Mouse (Mus musculus) mammary gland, adult 2 months (tissue): ENCODE data around the gene Rtl10. TPM values are rescaled to one million over a fixed set of nuclear protein-coding genes. Genes with fewer than 3 reads are reported as not detected.

Experiments used
- polyA plus RNA-seq: library from polyadenylated mRNA; depleted of rRNA; stranded (reverse); fragments of >200 nt; gene quantifications from 2 replicates; pipeline ENCODE4 v1.2.3, GENCODE M21; 2012; ENCODE audit warnings: low replicate concordance; rRNA removed

The Rtl10 gene
- polyA plus RNA-seq = 9.1 and 10.9 TPM in 2 replicates

DNA sequence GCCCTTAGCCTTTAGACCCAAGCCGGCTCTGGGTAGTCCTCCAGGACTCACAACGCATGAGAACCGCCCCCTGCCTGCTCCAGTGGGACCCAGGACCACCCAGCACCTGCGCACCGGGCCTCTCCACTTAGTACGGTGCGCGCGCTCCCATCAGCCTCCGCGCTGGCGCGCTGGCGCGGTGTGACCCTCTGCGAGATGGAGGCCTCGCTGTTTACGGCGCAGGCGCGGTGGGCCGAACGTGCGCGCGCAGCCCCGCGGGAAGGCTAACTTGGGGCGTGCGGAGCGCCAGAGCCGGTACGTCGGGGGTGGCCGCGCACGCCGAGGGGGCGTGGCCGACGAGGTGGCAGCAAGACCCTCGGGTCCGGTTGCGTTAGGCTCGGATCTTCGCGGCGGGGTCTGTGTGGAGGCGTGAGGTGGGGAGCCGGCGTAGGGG is at the start of gene Rtl10, which contains the start of gene Gnb1l:
TSS of gene Rtl10 (plus strand) at position 344 of the 433 bp plus-strand sequence.
TSS of gene Gnb1l (plus strand) at position 156 of the 433 bp plus-strand sequence.

Other genes starting within 250 kb of the Rtl10 start
- not detected in 2 replicates for gene Gm49776, start 240.6 kb upstream of the Rtl10 start, polyA plus RNA-seq
- gene Dgcr8, start 209.7 kb upstream of the Rtl10 start, polyA plus RNA-seq = 18.0 and 21.1 TPM in 2 replicates
- 39.5 and 70.7 TPM in 2 replicates for gene Tango2, start 150.8 kb upstream of the Rtl10 start, polyA plus RNA-seq
- gene Arvcf, start 150.7 kb upstream of the Rtl10 start, polyA plus RNA-seq = 15.1 and 22.5 TPM in 2 replicates
- gene Txnrd2, start 72.5 kb upstream of the Rtl10 start, polyA plus RNA-seq = 22.6 and 35.5 TPM in 2 replicates
- gene Comt, start 72.0 kb upstream of the Rtl10 start, polyA plus RNA-seq = 428 and 474 TPM in 2 replicates
- 13.1 and 20.3 TPM in 2 replicates for gene Gnb1l, start 188 bp upstream of the Rtl10 start, polyA plus RNA-seq
- 3.7 and 21.5 TPM in 2 replicates for gene Tbx1, start 91.8 kb downstream of the Rtl10 start, polyA plus RNA-seq
- 0.80 and 8.0 TPM in 2 replicates for gene Gp1bb, start 123.5 kb downstream of the Rtl10 start, polyA plus RNA-seq
- 10.5 and 12.7 TPM in 2 replicates for gene Gm49601, start 127.5 kb downstream of the Rtl10 start, polyA plus RNA-seq
- gene Sept5, start 131.1 kb downstream of the Rtl10 start, polyA plus RNA-seq = 15.8 and 16.6 TPM in 2 replicates